Mouse (Mus musculus) frontal cortex, postnatal 36 days (tissue): ENCODE results near the gene Lrrc56.

Source experiments
- DNase-seq, 2 experiments: peaks; one replicate each; pipeline ENCODE4 v3.0.0; 2022; ENCODE audit warnings: low spot score in 2 of 2

The Lrrc56 gene

DNA sequence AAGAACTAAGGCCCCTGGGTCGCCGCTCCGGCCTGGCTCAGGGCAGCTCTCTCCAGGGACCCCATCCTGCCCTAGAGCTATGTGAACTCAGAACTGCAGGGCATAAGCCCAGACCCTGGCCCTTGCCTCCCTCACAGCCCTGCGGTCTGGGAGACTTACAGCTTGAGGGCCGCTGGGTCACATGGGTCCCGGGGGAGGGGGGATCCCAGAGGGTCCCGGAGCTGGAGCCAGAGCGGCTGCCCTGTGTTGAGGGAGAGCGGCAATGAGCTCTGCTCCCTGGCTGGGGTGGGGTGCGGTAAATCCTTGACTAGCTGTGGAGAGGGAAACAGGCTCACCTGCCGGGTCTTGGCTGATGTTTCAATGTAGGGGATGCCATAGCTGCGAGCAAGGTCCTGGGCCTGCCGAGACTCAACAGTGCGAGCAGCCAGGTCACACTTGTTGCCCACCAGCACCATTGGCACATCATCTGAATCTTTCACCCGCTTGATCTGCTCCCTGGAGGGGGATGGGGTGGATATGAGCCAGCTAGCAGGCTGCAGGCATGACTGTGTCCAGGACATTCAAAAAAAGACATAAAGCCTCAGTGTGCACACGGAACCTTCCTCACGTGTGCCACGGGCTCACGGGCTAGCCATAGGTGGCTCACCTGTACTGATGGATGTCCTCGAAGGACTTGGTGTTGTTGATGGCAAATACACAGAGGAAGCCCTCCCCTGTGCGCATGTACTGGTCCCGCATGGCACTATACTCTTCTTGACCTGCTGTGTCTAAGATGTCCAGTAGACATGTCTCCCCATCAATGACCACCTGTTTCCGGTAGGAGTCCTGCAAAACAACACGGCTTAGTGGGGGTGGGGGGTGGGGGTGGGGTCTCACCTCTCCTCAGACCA is 1.9 kb upstream of the Lrrc56 start:
- no peak for DNase-seq

DNA sequence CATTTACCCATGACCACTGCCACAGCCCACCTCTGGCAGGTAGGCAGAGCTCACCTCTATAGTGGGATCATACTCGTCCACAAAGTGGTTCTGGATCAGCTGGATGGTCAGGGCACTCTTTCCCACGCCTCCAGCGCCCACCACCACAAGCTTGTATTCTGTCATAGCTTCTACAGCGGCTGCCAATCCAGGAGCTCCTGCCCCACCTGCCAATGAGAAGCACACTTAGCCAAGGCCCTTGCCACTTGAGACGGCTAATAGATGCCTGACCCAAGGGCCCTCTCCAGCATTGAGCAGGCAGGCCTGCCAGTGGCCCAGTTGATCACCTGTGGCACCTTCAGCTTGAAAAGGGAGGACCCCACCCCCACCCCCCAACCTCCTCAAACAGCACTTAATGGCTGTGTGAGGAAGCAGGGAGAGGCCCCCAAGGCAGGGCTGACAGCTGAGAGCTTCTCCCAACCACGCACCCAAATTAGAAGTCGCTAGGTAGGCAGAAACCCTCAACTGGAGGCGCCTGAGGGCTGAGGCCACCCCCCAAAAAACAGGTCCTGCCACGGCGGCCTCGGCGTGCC is 1.1 kb upstream of the Lrrc56 start:
- DNase-seq = no peak

DNA sequence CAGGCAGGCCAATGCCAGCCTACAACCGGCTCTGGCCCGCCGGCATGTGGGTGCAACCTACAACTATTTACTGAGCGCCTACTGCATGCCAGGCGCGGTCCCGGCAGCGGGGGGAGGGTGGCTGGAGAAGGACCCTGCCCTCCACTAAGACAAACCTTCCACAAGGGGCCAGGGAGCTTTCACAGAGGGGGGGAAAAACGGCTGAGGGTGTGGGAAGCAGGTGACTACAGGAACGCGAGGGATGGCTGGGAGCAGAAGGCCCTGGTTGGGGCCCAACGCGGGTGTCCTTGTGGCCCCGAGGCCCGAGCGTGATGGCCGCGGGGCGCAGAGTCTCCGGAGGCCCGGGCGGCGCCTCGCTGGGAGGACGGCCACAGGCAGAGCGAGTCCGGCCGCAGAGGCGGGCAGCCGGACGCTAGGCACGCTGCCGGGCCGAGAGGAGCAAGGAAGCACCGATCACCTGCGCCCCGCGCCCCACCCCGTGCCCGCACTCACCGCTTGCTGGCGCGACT is 555 bp upstream of the Lrrc56 start:
- DNase-seq = peak; percentile 34 to 42

DNA sequence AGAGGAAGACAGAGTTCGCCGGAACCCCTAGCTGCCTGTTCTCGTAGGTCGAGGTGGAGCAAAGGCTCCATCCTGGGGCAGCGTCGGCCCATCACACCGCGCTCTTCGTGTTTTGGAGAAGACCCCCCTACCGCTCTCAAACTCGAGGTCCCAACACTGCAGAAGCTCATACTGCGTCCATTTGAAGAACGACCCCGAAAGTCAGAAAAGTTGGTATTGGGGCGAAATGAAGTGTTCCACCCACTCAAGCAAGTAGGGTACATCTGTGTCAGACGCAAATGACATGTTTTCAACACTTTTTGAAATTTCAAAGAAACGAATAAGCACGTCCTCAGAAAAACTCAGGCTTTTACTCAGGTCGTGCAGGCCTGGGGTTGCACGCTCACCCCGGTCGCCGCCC is 452 bp downstream of the Lrrc56 start:
- DNase-seq = no peak

DNA sequence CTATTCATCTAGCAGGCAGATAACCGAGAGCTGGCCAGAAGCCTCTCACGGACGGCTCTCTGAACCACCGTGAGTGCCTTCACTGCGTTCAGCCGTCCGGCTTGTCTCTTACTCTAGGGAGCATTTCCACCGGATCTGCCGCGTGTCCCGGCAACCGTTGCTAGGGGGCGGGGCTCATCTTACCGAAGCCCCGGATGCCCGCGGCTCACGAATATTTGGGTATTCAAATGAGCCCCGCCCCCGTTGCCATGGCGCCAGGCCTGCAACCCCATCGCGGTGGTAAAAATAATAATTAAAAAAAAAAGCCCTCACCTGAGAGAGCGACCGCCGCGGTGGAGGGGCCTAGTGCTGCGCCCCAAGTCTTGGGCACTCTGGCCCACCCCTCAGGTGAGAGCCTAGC is 873 bp downstream of the Lrrc56 start:
- DNase-seq = peak; percentile 73 to 89

DNA sequence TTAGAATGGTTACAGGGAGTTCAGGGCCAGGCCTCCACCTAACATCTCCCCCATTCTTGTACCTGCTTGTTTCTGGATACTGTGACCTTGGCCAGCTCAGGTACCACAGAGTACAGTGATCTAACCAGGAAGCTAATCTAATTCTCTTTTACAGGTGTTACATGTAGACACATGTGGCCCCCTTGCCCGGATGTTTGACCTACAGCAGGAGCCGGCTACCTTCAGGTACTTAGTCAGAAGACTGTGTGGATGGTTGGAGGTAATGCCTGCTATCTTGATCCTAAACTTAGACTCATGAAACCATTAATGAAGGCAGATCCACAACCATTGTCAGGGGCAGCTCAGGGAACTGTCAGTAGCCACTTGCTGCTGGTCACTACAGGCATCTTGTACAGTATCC is 1.8 kb downstream of the Lrrc56 start:
- DNase-seq = no peak

DNA sequence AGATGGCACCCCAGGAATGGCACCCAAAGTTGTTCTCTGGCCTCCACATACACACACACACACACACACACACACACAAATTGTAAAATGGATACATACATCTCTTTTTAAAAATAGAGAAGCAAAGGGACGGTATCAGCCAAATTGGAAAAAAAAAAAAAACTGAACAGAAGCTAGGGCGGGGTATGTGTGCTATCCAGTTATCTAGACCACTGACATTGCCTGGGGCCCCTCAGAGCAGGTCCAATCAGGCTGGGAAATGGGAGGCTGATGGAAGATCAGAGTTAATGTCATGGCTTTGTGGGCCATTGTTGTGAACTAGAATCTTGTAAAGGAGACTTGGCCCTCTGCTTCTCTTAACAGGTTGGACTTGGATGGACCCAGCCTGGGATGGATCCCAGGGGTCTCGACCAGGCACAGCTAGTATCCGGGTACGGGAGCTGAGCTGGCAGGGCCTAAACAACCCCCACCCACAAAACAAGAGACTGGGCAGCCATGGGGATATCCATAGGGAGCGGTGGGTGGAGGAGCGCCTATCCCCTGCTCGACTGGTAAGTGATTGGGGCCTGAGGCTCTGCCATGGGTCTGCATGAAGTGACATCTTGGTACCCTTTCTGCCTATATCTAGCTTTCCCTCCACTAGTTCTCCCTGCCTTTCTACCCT is 2.8 kb downstream of the Lrrc56 start:
- no peak for DNase-seq

DNA sequence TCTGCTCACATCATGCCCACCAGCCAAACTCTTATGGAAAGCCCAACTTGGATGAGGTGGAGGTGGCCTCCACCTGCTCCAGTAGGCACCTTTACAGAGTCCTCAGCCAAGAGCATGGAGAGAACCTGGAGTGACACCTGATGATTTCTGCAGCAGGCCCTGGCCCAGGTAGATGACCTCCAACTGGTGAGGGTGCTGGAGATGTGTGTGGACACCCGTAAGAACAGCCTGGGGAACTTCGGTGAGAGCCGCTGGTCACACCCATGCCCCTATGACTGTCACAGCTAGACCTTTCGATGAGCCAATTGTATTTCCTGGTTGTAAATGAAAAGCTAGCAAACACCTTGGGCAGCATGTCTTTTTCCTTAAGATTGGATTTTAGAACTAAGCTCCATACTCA is 4.2 kb downstream of the Lrrc56 start:
- no peak for DNase-seq

DNA sequence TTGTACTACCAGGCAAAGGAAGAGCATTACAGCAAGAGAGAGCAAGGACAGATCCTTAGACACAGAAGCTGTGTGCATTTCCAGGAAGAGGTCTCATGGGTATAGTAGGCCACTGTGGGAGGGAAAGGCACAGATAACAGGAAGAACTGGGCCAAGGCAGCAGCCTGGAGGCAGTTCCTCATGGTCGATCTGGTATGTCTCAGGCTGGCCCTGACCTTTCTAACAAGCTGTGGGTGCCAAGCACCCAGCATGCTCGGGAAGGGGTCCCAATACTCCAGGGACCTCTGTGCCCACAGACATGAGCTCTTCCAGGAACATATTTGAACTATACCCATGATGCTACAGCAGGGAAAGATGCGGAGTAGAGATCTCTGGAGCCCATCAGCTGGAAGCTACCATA is 10.6 kb downstream of the Lrrc56 start:
- DNase-seq = no peak

DNA sequence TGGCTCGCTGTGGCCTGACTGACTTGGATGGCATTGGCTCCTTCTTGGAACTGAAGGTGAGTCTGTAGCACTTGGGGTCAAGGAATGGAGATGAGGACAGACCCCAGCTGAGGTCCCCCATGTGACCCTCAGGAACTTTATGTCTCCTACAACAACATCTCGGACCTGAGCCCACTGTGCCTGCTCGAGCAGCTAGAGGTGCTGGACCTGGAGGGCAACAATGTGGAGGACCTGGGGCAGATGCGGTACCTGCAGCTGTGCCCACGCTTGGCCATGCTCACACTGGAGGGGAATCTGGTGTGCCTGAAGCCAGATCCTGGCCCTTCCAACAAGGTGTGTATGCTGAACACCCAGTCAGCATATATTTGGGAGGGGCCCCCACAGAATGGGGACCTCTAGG is 11.5 kb downstream of the Lrrc56 start:
- no peak for DNase-seq

DNA sequence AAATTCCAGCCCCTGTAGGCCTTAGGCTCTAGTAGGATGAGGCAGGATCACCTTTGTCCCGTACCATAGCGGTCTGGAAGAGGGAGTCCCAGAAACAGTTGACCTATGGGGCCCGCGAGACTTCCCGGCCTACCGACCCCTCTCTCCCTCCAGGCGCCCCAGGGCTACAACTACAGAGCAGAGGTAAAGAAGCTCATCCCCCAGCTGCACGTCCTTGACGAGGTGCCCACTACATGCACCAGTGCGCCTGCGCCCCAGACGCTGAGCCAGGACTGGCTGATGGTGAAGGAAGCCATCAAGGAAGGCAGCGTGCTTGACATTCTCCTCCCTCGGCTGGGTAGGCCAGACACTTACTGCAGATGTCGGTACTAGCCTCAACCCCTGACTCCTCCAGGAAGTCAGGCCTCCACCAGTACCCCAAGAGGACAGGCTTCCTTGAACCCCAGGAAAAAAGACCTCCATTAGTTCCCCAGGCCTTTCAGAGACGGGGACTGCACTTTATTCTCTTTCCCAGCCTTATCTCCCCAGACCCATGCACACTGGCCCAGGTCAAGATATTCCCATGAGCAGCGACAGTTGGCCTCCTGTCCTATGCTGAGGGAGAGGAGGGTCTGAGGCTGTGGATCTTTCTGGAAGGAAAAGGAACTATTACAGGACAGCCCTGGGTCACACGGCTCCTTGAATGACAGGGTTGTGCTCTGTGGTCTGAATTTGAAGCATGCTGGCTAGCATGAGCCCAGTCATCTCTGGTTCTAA is 12.4 kb downstream of the Lrrc56 start:
- DNase-seq = no peak

DNA sequence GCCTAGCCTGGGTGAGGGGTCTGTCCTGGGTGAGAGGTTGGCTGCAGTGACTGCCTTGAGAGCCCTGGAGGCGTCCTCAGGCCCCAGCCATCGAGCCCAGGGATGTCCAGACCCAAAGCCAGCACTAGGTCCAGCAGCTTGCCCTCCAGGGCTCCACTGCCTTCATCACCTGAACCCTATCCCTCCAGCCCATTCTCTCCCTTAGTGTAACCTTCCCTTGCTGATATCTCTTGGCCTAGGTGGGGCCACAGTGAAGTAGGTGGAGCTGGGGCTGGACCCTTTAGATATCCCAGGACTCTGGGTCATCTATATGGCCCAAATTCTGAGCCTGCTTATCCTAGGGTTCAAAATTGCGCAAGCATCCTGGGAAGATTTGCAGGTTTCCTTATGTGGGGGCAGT is 15.6 kb downstream of the Lrrc56 start:
- DNase-seq = no peak

DNA sequence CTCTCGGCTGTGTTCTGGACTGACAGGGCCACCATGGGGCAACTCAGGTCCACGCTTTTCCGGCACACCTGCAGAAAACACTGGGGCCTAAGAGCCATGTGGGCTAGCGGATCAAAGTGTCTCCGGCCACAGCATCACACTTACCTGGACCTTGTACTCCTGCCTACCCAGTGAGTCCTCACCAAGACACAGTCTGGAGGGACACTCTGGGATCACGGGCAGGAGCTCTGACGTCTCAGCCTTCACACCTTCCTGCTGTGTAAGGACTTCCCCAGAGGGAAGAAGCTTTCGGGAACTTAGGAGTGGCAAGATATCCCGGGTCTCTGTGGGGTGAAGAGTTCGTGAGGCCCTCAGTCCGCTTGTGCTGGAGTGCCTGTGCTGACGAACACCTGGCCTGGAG is 16.2 kb downstream of the Lrrc56 start:
- DNase-seq = no peak

DNA sequence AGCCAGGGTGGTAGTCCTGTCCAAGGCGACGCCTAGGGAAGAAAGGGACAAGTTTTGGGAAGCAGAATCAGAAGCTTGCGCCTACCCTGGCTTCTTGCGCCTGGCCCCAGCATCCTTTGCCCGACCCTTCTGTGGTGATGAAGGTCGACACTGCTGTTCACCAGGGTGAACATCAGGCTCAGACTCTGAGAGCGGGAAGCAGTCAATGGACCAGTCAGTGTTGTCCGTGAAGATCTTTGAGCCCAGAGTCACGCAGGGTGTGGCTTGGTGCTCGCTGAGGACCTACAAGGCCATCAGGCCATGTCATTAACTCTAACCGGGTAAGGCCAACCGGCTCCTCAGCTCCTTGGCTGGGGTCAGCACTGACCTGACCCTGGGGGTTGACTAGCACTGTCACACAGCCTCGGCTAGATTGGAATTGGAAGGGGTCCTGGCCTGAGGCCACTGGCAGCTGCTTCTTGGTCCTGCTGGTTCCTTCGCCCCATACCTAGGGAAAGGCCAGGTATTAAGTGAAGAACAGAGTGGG is 16.7 kb downstream of the Lrrc56 start:
- DNase-seq = no peak

DNA sequence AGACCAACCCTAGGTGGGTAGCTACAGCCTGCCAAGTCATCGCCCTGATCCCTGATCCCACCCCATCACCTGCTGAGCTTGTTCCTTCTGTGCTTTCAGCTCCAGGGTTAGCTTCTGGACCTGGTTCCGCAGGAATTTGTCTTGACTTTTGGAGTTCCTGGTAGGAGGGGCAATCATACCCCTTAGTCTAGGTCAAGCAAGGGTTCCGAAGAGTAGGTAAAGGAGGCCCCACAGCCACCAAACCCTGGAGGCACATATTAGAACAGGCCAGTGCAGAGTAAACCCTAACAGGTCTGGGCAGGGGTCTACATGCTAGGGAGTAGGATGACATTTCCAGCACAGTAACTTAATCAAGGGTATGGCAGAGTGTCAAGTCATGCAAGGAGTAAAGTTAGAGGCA is 19.2 kb downstream of the Lrrc56 start:
- DNase-seq = no peak

DNA sequence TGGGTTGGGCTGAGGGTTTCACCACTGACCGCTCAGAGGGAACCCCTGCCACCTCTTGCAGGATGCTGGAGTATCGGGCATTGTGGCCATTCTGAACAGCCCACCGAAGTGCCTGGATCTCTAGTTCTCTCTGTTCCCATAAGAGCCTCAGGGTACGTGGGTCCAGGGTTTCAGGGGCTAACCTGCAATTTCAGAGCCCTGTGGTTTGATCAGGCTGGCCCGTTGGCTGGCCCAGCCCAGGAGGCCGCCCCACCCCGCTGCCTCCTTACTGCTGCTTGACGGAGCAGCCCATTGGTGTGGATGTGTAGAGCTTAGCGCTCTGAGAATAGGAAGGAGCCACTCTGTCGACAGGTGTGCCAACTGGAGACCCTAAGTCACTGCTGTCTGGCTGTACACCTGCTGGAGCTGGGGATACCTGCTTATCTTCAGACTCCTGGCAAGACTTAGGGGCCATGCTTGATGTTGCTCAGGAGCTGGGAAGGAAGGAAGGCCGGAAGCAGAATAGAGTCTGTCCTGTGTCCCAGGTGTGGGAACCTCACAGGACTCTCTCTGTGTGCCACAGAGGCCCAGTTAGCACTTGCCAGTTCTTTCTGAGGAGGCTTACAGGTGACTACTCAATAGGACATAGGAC is 19.8 kb downstream of the Lrrc56 start, which contains the start of gene Lmntd2:
Lmntd2 (minus strand) TSS at position 476 of the 631 bp plus-strand sequence.
- no peak for DNase-seq

DNA sequence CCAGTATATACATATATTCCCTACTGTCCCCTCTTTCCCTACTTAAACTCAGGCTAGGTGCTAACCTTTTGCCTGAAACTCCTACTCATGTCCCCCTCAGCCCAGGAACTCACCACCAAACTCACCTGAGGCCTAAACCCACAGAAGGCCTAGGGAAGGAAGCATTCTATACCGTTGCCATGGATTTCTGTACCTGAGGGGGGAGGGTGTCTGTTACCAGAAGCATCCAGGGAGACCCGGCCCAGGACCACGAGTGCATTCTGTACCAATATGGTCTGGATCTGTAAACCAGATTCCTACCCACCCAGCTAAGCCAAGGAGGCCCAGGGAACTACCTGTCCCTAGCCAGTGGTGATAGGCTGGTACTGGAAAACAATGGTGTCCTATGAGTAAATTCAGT is 20.4 kb downstream of the Lrrc56 start:
- DNase-seq = no peak

DNA sequence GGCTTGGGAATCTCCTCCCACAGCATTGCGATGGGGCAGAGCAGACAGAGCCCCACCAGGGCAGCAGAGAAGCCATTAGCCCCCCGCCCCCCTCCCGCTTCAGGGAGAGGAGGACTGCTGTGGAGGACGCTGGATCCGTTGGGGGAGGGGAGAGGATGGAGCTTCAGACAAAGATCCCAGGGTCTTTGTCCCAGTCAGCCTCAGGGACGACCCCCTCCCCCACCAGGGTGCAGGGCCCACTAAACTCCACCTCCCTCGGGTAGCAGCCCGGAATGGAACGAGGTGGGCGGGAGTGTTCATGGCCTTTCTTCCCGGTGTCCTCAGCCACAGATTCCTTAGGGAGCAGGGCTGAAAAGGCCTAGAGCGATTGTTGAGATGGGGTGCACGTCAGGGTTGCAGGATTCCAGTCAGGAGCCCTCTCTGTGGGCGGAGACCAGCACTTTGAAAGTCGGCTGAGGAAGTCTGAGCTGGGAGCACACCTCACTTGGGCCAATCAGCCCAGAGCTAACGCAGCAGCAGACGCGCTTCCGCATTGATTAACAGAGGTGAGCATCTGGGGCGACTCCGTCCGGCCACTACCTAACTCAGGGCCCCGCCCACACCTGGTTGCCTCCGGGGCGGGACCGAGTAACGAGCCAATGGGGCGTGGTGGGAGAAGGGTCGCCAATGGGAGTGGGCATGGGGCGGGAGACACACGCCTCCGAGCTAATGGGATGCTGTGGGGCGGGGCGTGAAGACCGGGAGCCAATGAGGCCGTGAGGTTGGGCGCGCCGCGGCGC is 21.3 kb downstream of the Lrrc56 start, which contains the start of gene Rassf7:
Rassf7 (plus strand) TSS at position 760 of the 779 bp plus-strand sequence.
- peak; percentile 61 to 72 for DNase-seq

DNA sequence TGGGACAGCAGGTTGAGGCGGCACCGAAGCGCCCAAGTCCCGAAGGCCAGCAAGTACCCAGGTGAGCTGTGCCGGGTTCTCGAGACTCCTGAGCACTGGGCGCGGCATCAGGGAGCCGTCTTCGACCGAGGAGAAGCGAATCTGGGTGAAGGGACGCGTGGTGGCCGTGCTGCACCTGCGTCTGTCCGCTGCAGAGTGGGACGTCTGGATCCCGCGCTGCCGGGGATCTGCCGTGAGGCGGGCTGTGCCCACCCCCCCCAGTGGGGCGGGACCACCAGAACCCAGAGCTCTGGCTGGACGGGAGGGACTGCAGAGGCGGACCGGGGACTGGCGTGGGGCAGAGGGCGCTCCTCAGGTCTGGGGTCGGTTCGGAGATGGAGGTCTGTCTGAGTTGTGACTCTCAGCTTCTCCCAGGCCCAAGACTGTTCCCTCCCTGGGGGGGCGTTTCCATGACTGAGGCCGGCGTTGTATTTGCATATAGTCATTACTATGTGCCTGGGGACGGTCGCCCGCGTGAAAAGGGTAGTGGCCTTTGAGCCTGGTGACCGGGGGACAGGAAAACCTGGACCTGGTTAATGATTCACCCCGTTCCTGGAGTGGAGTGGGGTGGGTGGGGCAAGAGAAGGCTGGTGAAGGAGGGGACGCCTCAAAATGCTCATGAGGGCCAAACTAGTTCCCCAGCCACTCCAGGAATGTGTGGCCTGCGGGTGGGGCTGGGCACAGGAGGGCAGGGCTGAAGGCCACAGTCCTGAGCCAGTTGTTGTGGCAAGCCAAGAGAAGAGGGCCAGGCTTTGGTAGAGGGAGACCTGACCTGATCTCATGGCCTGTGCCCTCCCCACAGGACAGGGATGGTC is 22.1 kb downstream of the Lrrc56 start:
- no peak for DNase-seq
